Mouse (Mus musculus) Patski (cell line): ENCODE data around the gene Gins1. TPM values are rescaled to one million over a fixed set of nuclear protein-coding genes. Genes with fewer than 3 reads are reported as not detected.

Source experiments
- ATAC-seq: fragments of 100-300 bp; one replicate; pipeline ENCODE4 v1.8.0; 2021
- CTCF ChIA-PET: fragments of 350-600 bp; sonication (Branson Sonifier 250); formaldehyde crosslinking; loops from one replicate; lab custom pipeline; 2022; ENCODE audit warnings: inconsistent platforms; lab: Charles Lee
- POLR2A ChIA-PET: fragments of 350-600 bp; sonication (Branson Sonifier 250); formaldehyde crosslinking; loops from one replicate; lab custom pipeline; 2022; ENCODE audit warnings: antibody characterized with exemption, inconsistent platforms; lab: Charles Lee
- DNase-seq: peaks from one replicate; pipeline ENCODE4 v3.0.0-alpha.2; 2011; ENCODE audit warnings: low read depth, low spot score
- H3K27me3 ChIP-seq: fragments of 371-371 bp; one replicate; pipeline ENCODE4 v1.5.1; 2021
- CTCF ChIP-seq: fragments of 100-300 bp; IDR thresholded peaks from one replicate; pipeline ENCODE4 v1.5.1; 2021
- in situ Hi-C: fragments of 300-500 bp; cut with MboI; formaldehyde crosslinking; loops from 3 replicates; pipeline ENCODE4 v1.11.1; 2018; ENCODE audit warnings: low pct_unique_long_range_greater_than_20kb, mixed read lengths
- polyA plus RNA-seq: library from polyadenylated mRNA; unstranded; gene quantifications from one replicate; pipeline ENCODE4 v1.2.3, GENCODE M21; 2021

Gins1 gene
- polyA plus RNA-seq = 10.5 TPM

GRCm38 (mm10) chr2:150904936-150905450, at the start of gene Gins1:
Gene Gins1, plus strand, starts transcription at chr2:150905400.
- H3K27me3 ChIP-seq = no peaks in the 10 kb centered on the region
- no peak for ATAC-seq
- peak; percentile 22 for TF ChIP-seq CTCF
- DNase-seq = no peak
- CTCF ChIA-PET = interaction anchor here (0.9 to 1.0 kb wide), 2 partner anchors 34 to 97 kb away, joined by 3 to 4 read pairs; no protein-coding TSS in a partner anchor
- in situ Hi-C loops = no loop called here
- POLR2A ChIA-PET = interaction anchor here (1.3 kb wide), 1 partner anchor 67 kb away, joined by 3 read pairs; no protein-coding TSS in a partner anchor

GRCm38 (mm10) chr2:150858724-150859487, 46.3 kb upstream of the Gins1 start:
- ChIA-PET POLR2A (no interaction called here), CTCF (interaction anchor here (1.7 kb wide), 1 partner anchor 8 kb away, joined by 3 read pairs; no protein-coding TSS in a partner anchor)
- TF ChIP-seq CTCF = no peak
- in situ Hi-C loops = no loop called here
- H3K27me3 ChIP-seq = no peaks in the 10 kb centered on the region
- no peak for ATAC-seq
- no peak for DNase-seq

GRCm38 (mm10) chr2:150859709-150860470, 45.3 kb upstream of the Gins1 start:
- ChIA-PET POLR2A (no interaction called here), CTCF (interaction anchor here (1.2 to 1.7 kb wide), 3 partner anchors 9 to 22 kb away, joined by 3 to 5 read pairs (median 4); no protein-coding TSS in a partner anchor)
- DNase-seq = no peak
- no peak for ATAC-seq
- no peaks in the 10 kb centered on the region for H3K27me3 ChIP-seq
- no peak for TF ChIP-seq CTCF
- in situ Hi-C loops = no loop called here

GRCm38 (mm10) chr2:150861128-150861527, 44.1 kb upstream of the Gins1 start:
- CTCF ChIA-PET = interaction anchor here (0.8 to 1.4 kb wide), 3 partner anchors 13 to 137 kb away, joined by 3 to 4 read pairs (median 3); no protein-coding TSS in a partner anchor
- no peak for ATAC-seq
- DNase-seq = no peak
- no peaks in the 10 kb centered on the region for H3K27me3 ChIP-seq
- in situ Hi-C loops = no loop called here
- POLR2A ChIA-PET = interaction anchor here (0.6 kb wide), 1 partner anchor 674 kb away, joined by 3 read pairs; no protein-coding TSS in a partner anchor
- no peak for TF ChIP-seq CTCF

- no peak for TF ChIP-seq CTCF
- DNase-seq (no peak), ATAC-seq (no peak)
- ChIA-PET POLR2A (no interaction called here), CTCF (no interaction called here)
- no peaks in the 10 kb centered on the region for H3K27me3 ChIP-seq
- in situ Hi-C loops = no loop called here
Measured at GRCm38 (mm10) chr2:150867021-150867420, 38.2 kb upstream of the Gins1 start.

- no peak for TF ChIP-seq CTCF
- ChIA-PET POLR2A (interaction anchor here (0.6 kb wide), 1 partner anchor 31 kb away, joined by 4 read pairs; no protein-coding TSS in a partner anchor), CTCF (interaction anchor here (0.9 kb wide), 1 partner anchor 25 kb away, joined by 4 read pairs; no protein-coding TSS in a partner anchor)
- in situ Hi-C loops = no loop called here
- no peak for DNase-seq
- H3K27me3 ChIP-seq = no peaks in the 10 kb centered on the region
- no peak for ATAC-seq
Measured at GRCm38 (mm10) chr2:150869446-150869845, 35.8 kb upstream of the Gins1 start.

GRCm38 (mm10) chr2:150874508-150874907, 30.7 kb upstream of the Gins1 start:
- DNase-seq (no peak), ATAC-seq (no peak)
- H3K27me3 ChIP-seq = no peaks in the 10 kb centered on the region
- no peak for TF ChIP-seq CTCF
- POLR2A ChIA-PET = interaction anchor here (0.6 kb wide), 1 partner anchor 13 kb away, joined by 4 read pairs; no protein-coding TSS in a partner anchor
- in situ Hi-C loops = no loop called here
- CTCF ChIA-PET = interaction anchor here (1.0 to 2.2 kb wide), 2 partner anchors 13 to 14 kb away, joined by 3 to 7 read pairs; no protein-coding TSS in a partner anchor

- no peak for DNase-seq
- ChIA-PET POLR2A (no interaction called here), CTCF (interaction anchor here (2.2 kb wide), 1 partner anchor 14 kb away, joined by 7 read pairs; no protein-coding TSS in a partner anchor)
- H3K27me3 ChIP-seq = no peaks in the 10 kb centered on the region
- no peak for TF ChIP-seq CTCF
- in situ Hi-C loops = no loop called here
- ATAC-seq = no peak
Measured at GRCm38 (mm10) chr2:150875226-150875625, 30.0 kb upstream of the Gins1 start.

GRCm38 (mm10) chr2:150877561-150877960, 27.6 kb upstream of the Gins1 start:
- CTCF ChIA-PET = interaction anchor here (1.4 kb wide), 1 partner anchor 14 kb away, joined by 3 read pairs; no protein-coding TSS in a partner anchor
- no peak for TF ChIP-seq CTCF
- no peaks in the 10 kb centered on the region for H3K27me3 ChIP-seq
- POLR2A ChIA-PET = no interaction called here
- DNase-seq = no peak
- no peak for ATAC-seq
- in situ Hi-C loops = no loop called here
